Mouse (Mus musculus) ES-Bruce4 (cell line): ENCODE results near the gene Cited2. TPM values are rescaled to one million over a fixed set of nuclear protein-coding genes. Genes with fewer than 3 reads are reported as not detected.

ENCODE experiments used
- H3K27ac ChIP-seq: 2 replicates; pipeline ENCODE4 v1.5.1; 2012; ENCODE audit warnings: low read length, inconsistent platforms; ENCODE audit not compliant: insufficient read depth
- H3K27me3 ChIP-seq: 2 replicates; pipeline ENCODE4 v1.6.1; 2012; ENCODE audit warnings: mild to moderate bottlenecking, low read length, inconsistent platforms; ENCODE audit not compliant: control insufficient read depth, poor library complexity, insufficient read depth, severe bottlenecking
- H3K36me3 ChIP-seq: 2 replicates; pipeline ENCODE4 v1.6.1; 2012; ENCODE audit warnings: inconsistent platforms, mild to moderate bottlenecking, low read length, moderate library complexity; ENCODE audit not compliant: control insufficient read depth, poor library complexity, insufficient read depth, severe bottlenecking
- H3K4me1 ChIP-seq: one replicate; pipeline ENCODE4 v1.8.1; 2011; ENCODE audit warnings: low read length; ENCODE audit not compliant: control insufficient read depth, insufficient read depth
- H3K4me3 ChIP-seq: 2 replicates; pipeline ENCODE4 v1.5.1; 2011; ENCODE audit warnings: low read depth, mild to moderate bottlenecking, low read length
- H3K9ac ChIP-seq: 2 replicates; pipeline ENCODE4 v1.6.1; 2012; ENCODE audit warnings: low read depth, mild to moderate bottlenecking, inconsistent platforms; ENCODE audit not compliant: poor library complexity, severe bottlenecking
- H3K9me3 ChIP-seq: replicated peaks from 2 replicates; pipeline ENCODE4 v1.6.1; 2012; ENCODE audit warnings: mild to moderate bottlenecking, low read length, inconsistent platforms; ENCODE audit not compliant: control insufficient read depth, poor library complexity, insufficient read depth, severe bottlenecking
- CTCF ChIP-seq: IDR thresholded peaks from one replicate; pipeline ENCODE4 v1.8.1; 2011; ENCODE audit warnings: low read depth, low read length
- EP300 ChIP-seq: IDR thresholded peaks from 2 replicates; pipeline ENCODE4 v1.6.1; 2011; ENCODE audit warnings: low read depth, low read length; ENCODE audit not compliant: insufficient read depth
- POLR2A ChIP-seq: IDR thresholded peaks from one replicate; pipeline ENCODE4 v1.8.1; 2011; ENCODE audit warnings: low read length; ENCODE audit not compliant: insufficient read depth
- polyA plus RNA-seq: library from polyadenylated mRNA; stranded (reverse); fragments of >200 nt; gene quantifications from 2 replicates; pipeline ENCODE4 v1.2.4, GENCODE M21; 2011; ENCODE audit warnings: low read depth; ENCODE audit not compliant: missing spikeins, insufficient read depth, insufficient read length

The Cited2 gene
- polyA plus RNA-seq, 1 experiment: 158 TPM

DNA sequence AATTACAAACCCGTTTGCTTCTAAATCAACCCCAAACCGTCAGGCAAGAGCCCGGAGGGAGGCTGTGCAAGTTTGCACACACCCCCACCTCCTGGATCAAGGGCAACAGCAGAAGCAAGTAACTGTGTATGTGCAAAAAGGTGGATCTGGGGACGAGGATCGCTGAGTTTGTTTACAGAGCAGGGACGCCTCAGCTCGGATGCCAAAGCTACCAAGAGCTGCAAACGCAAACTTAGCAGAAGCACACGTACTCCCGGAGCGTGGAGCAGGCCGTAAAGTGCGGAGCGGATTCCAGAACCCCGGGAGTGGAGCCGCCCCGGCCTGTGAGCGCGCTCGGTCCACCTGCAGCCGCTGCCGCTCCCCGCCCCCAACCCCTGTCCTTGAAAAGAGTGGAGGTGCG is 860 bp upstream of the Cited2 start:
- no peaks in the 10 kb centered on the region for H3K36me3 ChIP-seq
- peak overlapping the region; percentile 68 for H3K9ac ChIP-seq
- no peaks in the 10 kb centered on the region for H3K9me3 ChIP-seq
- peak; percentile 79 for TF ChIP-seq EP300
- peak; percentile 1 for TF ChIP-seq CTCF
- peak; percentile 40 for TF ChIP-seq POLR2A
- no peaks in the 10 kb centered on the region for H3K4me1 ChIP-seq
- H3K27ac ChIP-seq: peak overlapping the region; percentile 42
- no peaks in the 10 kb centered on the region for H3K27me3 ChIP-seq
- H3K4me3 ChIP-seq: peak overlapping the region; percentile 81

- H3K4me3 ChIP-seq: peak overlapping the region; percentile 84
- H3K9me3 ChIP-seq: no peaks in the 10 kb centered on the region
- no peaks in the 10 kb centered on the region for H3K36me3 ChIP-seq
- H3K27ac ChIP-seq: peak overlapping the region; percentile 6; the same call in 1 of the 2 replicates
- no peaks in the 10 kb centered on the region for H3K4me1 ChIP-seq
- TF ChIP-seq CTCF: no peak
- TF ChIP-seq EP300: no peak
- TF ChIP-seq POLR2A: no peak
- H3K27me3 ChIP-seq: no peaks in the 10 kb centered on the region
- peak overlapping the region; percentile 68 for H3K9ac ChIP-seq
These were observed 413 bp downstream of the Cited2 start for GRCm38 (mm10) chr10:17723421-17723841.

DNA sequence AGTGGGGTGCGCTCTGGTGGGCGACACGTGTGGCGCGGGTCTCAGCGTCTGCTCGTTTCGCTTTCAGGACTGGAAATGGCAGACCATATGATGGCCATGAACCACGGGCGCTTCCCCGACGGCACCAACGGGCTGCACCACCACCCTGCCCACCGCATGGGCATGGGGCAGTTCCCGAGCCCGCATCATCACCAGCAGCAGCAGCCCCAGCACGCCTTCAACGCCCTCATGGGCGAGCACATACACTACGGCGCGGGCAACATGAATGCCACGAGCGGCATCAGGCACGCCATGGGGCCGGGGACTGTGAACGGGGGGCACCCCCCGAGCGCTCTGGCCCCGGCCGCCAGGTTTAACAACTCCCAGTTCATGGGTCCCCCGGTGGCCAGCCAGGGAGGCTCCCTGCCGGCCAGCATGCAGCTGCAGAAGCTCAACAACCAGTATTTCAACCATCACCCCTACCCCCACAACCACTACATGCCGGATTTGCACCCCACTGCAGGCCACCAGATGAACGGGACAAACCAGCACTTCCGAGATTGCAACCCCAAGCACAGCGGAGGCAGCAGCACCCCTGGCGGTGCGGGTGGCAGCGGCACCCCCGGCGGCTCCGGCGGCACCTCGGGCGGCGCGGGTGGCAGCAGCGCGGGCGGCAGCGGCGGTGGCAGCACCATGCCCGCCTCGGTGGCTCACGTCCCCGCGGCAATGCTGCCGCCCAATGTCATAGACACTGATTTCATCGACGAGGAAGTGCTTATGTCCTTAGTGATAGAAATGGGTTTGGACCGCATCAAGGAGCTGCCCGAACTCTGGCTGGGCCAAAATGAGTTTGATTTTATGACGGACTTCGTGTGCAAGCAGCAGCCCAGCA is 1.1 kb downstream of the Cited2 start:
- Histone ChIP-seq H3K27me3 (no peaks in the 10 kb centered on the region), H3K36me3 (no peaks in the 10 kb centered on the region), H3K9me3 (no peaks in the 10 kb centered on the region), H3K9ac (peak overlapping the region; percentile 68), H3K27ac (peak overlapping the region; percentile 6; the same call in 1 of the 2 replicates), H3K4me1 (no peaks in the 10 kb centered on the region), H3K4me3 (peak overlapping the region; percentile 84)
- TF ChIP-seq CTCF: peak; percentile 8
- no peak for TF ChIP-seq EP300

DNA sequence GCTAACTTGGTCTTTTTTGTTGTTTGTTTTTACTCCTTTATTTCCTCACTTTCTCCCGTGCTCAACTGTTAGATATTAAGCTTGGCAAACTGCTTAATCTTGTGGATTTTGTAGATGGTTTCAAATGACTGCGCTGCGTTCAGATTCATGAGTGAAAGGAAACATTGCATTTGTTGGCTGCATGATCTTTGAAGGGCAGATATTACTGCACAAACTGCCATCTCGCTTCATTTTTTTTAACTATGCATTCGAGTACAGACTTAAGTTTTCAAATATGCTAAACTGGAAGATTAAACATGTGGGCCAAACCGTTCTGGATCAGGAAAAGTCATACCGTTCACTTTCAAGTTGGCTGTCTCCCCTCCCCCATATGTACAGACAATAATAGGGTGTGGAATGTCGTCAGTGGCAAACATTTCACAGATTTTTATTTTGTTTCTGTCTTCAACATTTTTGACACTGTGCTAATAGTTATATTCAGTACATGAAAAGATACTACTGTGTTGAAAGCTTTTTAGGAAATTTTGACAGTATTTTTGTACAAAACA is 2.1 kb downstream of the Cited2 start:
- no peak for TF ChIP-seq CTCF
- no peak for TF ChIP-seq POLR2A
- TF ChIP-seq EP300: no peak
- H3K4me3 ChIP-seq: no peak overlapping the region
- H3K36me3 ChIP-seq: no peaks in the 10 kb centered on the region
- H3K27ac ChIP-seq: no peak overlapping the region
- no peaks in the 10 kb centered on the region for H3K4me1 ChIP-seq
- no peak overlapping the region for H3K9ac ChIP-seq
- H3K27me3 ChIP-seq: no peaks in the 10 kb centered on the region
- H3K9me3 ChIP-seq: no peaks in the 10 kb centered on the region

DNA sequence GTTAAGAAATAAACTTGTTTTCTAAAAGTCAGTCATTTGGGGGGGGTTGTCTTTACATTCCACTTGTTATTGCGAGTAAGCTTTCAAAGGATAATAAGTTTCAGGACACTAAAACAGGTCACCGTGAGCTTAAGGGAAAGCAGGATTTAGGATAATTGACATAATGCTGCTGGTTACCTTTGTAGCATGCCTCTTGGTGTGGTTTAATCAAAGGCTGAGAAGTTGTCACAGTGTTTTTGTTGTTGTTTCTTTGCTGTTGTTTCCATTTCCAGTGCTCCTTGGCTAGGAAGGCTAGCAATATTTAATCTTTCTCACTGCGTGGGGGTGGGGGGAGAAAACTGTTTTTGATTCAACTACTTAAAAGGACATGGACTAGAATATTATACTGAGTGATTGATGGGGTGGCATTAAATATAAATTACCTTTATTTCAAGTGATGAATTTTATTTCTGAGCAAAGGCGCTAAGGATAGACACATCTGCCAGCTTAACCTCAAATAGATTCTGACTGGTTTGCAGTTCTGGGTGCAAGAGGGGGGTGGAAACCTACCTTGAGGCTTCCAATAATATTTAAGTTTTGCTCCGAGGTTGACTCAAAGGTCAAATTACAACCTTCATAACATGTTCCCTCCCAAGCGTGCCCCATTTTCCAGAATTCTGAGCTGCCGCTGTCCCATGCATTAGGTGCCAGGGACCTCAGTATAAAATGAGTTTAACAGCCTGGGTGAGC is 2.8 kb downstream of the Cited2 start:
- H3K9me3 ChIP-seq: no peaks in the 10 kb centered on the region
- no peaks in the 10 kb centered on the region for H3K27me3 ChIP-seq
- TF ChIP-seq CTCF (no peak), EP300 (no peak), POLR2A (no peak)
- no peak overlapping the region for H3K9ac ChIP-seq
- no peaks in the 10 kb centered on the region for H3K36me3 ChIP-seq
- H3K27ac ChIP-seq: no peak overlapping the region
- H3K4me1 ChIP-seq: no peaks in the 10 kb centered on the region
- H3K4me3 ChIP-seq: no peak overlapping the region

DNA sequence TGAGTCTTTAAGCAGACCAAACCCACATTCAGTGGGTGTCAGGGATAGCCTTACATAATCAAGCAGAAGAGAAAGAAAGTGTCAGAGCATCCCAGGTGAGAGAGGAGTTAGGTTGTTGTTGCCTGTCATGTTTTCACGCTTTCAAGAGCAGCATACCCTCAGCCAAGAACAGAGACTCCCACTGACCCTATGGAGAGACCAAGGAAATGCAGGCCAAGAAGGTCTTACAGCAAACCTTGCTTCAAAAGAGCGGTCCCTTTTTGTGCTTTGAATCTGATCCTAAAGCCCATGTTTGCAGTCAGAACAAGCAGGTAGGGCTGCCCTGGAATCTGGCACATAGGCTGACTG is 3.3 kb downstream of the Cited2 start:
- Histone ChIP-seq H3K4me3 (no peak overlapping the region), H3K4me1 (no peaks in the 10 kb centered on the region), H3K9me3 (no peaks in the 10 kb centered on the region), H3K9ac (no peak overlapping the region), H3K36me3 (no peaks in the 10 kb centered on the region), H3K27me3 (no peaks in the 10 kb centered on the region), H3K27ac (no peak overlapping the region)
- TF ChIP-seq EP300 (no peak), POLR2A (no peak), CTCF (no peak)
